ENCODE assay signal across 8 mouse cellular contexts in genomic region chr8:120004154-120004702, GRCm38 (mm10). TPM values are rescaled to one million over a fixed set of nuclear protein-coding genes. Genes with fewer than 3 reads are reported as not detected.
DNase-seq lines count a peak whose midpoint lies in the region; TF ChIP-seq lines count a peak whose summit lies in the region.

No protein-coding gene starts in this region.

- H3K27me3 ChIP-seq in embryonic facial prominence, embryonic 10.5 days (replicated peaks; ENCODE audit: low read depth, poor library complexity, severe bottlenecking) = no peaks in the 10 kb centered on the region
- H3K27me3 ChIP-seq in small intestine, adult 2 months (ENCODE audit: control insufficient read depth, insufficient read depth, low read length) = no peaks in the 10 kb centered on the region

- peak; percentile 52 to 71 for DNase-seq in adrenal gland, adult 18-20 months (ENCODE audit: low spot score in 2 of 2)
- peak; percentile 63 for DNase-seq in embryonic facial prominence, embryonic 10.5 days (ENCODE audit: low spot score)
- DNase-seq in heart, postnatal 10 days = peak; percentile 63 to 65
- peak; percentile 87 for DNase-seq in kidney, postnatal 14 days
- no peak for DNase-seq in frontal cortex, postnatal 14 days (ENCODE audit: low spot score in 2 of 2)
- no peak for DNase-seq in spleen, postnatal 14 days (ENCODE audit: low spot score in 2 of 2)
- DNase-seq in left cerebral cortex, adult 8-10 months (ENCODE audit: low spot score in 2 of 2) = no peak

- intact Hi-C loops in heart, postnatal 10 days (cut with DNase I) = no loop called here

- no peak for TF ChIP-seq CTCF in small intestine, adult 2 months (IDR thresholded peaks at IDR 0.05; ENCODE audit: extremely low read depth, insufficient read length, insufficient replicate concordance, low read depth, low read length)

- no peaks in the 10 kb centered on the region for H3K9me3 ChIP-seq in embryonic facial prominence, embryonic 10.5 days

- H3K4me3 ChIP-seq in embryonic facial prominence, embryonic 10.5 days = no peak overlapping the region
- H3K4me3 ChIP-seq in small intestine, adult 2 months (ENCODE audit: low read depth, low read length) = no peak overlapping the region

- WGBS in embryonic facial prominence, embryonic 10.5 days = 47% methylated on average over 14 of the region's 14 CpGs
- 35% methylated on average over 14 of the region's 14 CpGs for WGBS in small intestine, adult 2 months

- TF ChIP-seq POLR2A in small intestine, adult 2 months (IDR thresholded peaks at IDR 0.05; ENCODE audit: low read depth, low read length) = no peak

- peaks cover 54% of the 10 kb centered on the region for H3K4me1 ChIP-seq in embryonic facial prominence, embryonic 10.5 days
- peaks cover 1% of the 10 kb centered on the region; the same call in 1 of the 2 replicates for H3K4me1 ChIP-seq in small intestine, adult 2 months (ENCODE audit: control insufficient read depth, insufficient read depth, insufficient read length, low read length)

- H3K27ac ChIP-seq in embryonic facial prominence, embryonic 10.5 days (replicated peaks) = peak overlapping the region; percentile 60
- peak overlapping the region; percentile 39; the same call in 1 of the 2 replicates for H3K27ac ChIP-seq in small intestine, adult 2 months (ENCODE audit: insufficient read depth, low read depth, low read length)

- no peaks in the 10 kb centered on the region for H3K36me3 ChIP-seq in embryonic facial prominence, embryonic 10.5 days (replicated peaks)
- no peaks in the 10 kb centered on the region for H3K36me3 ChIP-seq in small intestine, adult 2 months (ENCODE audit: control insufficient read depth, insufficient read depth, low read length)

RNA-seq across cellular contexts. Expression of gene Crispld2, which starts 12.0 kb away (rescaled TPM):
- total RNA-seq in adrenal gland, adult 18-20 months (2021) = 10 to 100 TPM in 1 of 2 experiments, 1 to 10 TPM in 1; 9.5 to 12.8 TPM
- 6.1 and 6.5 TPM in 2 replicates for polyA plus RNA-seq in embryonic facial prominence, embryonic 10.5 days (2016; fragmentation: Nextera tagmentation; extraction: Ambion mirVana)
- total RNA-seq in heart, postnatal 10 days (2021) = 10 to 100 TPM; 10.6 to 14.8 TPM
- 8.1 and 8.9 TPM in 2 replicates for polyA plus RNA-seq in small intestine, adult 2 months (2012; rRNA removed)
- total RNA-seq in left cerebral cortex, adult 8-10 months (2022) = 1 to 10 TPM; 2.3 to 2.9 (median 2.5) TPM

Comparison
In these comparisons a context has a peak if more than half of its experiments do, and no peak if none do; other contexts are left out.
1. DNase-seq: peak in adrenal gland, adult 18-20 months (2 of 2), embryonic facial prominence, embryonic 10.5 days (single experiment), heart, postnatal 10 days (2 of 2) and kidney, postnatal 14 days (single experiment); none in frontal cortex, postnatal 14 days (0 of 2), spleen, postnatal 14 days (0 of 2) and left cerebral cortex, adult 8-10 months (0 of 2).